Mouse (Mus musculus): ENCODE data around the gene Setx.

- TF ChIP-seq CTCF (IDR thresholded peaks at IDR 0.05; ENCODE audit: low read depth, low read length) (no peak), POLR2A (IDR thresholded peaks at IDR 0.05; ENCODE audit: insufficient read depth, low read length) (no peak)
Observed at GRCm38 (mm10) chr2:29183266-29183924, 59.4 kb downstream of the Setx start.

Measured in ES-Bruce4 (cell line).